Mouse (Mus musculus): ENCODE results near the gene Fam25c.

GRCm38 (mm10) chr14:34378560-34379331 lies 23.5 kb upstream of the Fam25c start:
- TF ChIP-seq CTCF (IDR thresholded peaks at IDR 0.05; ENCODE audit: extremely low read depth, insufficient read depth, low read length), result no peak
- no peak for TF ChIP-seq POLR2A (IDR thresholded peaks at IDR 0.05; ENCODE audit: extremely low read depth, insufficient read depth, low read length)

Measured in cortical plate, adult 2 months (tissue).